ENCODE assay signal across 11 mouse cellular contexts in the genomic region with DNA sequence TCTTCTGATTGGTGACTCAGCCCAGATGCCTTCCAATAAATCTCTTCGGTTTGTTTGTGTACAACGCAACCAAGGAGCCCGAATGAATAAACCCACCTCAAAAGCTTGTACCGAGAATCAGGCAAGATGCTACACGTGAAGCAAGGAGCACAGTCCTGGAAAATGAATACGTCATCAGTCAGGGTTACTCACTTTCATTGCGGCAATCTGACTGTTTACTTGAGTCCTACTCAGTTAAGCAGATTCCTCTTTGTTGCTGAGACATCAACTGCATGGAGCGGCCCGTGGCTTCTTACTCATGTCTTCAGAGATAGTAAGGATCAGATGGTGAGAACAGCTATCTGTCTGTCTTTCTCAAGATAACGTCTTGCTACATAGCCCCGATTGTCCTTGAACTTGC.
"Had no signal": no experiment of that assay in that cellular context is flagged by ENCODE, and none has a peak within 500 bp of the region (broad histone marks: within the 10 kb centered on the region; RNA-seq: fewer than 3 reads in every experiment).

No protein-coding gene starts in this region.

- DNase-seq: kidney, adult 9 months; kidney, postnatal 14 days; kidney, postnatal 4 days; liver; lung, adult 18-20 months; lung, postnatal 10 days; lung, postnatal 36 days; right cerebral cortex, adult 18-20 months; right cerebral cortex, postnatal 25 days; spleen, adult 18-20 months; thymus, postnatal 25 days had no signal
